Mouse (Mus musculus) G1E (cell line): Measurements from ENCODE around the gene Phlpp1.

ENCODE experiments used
- CTCF ChIP-seq: IDR thresholded peaks from 2 replicates; pipeline ENCODE4 v1.5.1; 2012; ENCODE audit warnings: low read depth, low read length, inconsistent platforms, mixed read lengths
- GATA1 ChIP-seq: IDR thresholded peaks from 2 replicates; pipeline ENCODE4 v1.6.1; 2012; ENCODE audit warnings: borderline replicate concordance, low read length, inconsistent platforms, mixed read lengths
- TAL1 ChIP-seq: conservative IDR thresholded peaks from 2 replicates; pipeline ENCODE4 v1.6.1; 2012; ENCODE audit warnings: low read depth, low read length, inconsistent platforms, mixed read lengths

- TF ChIP-seq GATA1 (no peak), CTCF (no peak), TAL1 (no peak)
Observed at GRCm38 (mm10) chr1:106279404-106280123, 108.0 kb downstream of the Phlpp1 start.
